Mouse (Mus musculus): ENCODE results near the gene Serpinb9b.

Gene Serpinb9b

GRCm38 (mm10) chr13:33047234-33047633 lies 20.0 kb downstream of the Serpinb9b start:
- DNase-seq (ENCODE audit: low spot score in 2 of 2) = no peak

- DNase-seq (ENCODE audit: low spot score in 2 of 2) = no peak
Observed at GRCm38 (mm10) chr13:33048187-33048586, 21.0 kb downstream of the Serpinb9b start.

GRCm38 (mm10) chr13:33051697-33052096 lies 24.5 kb downstream of the Serpinb9b start:
- DNase-seq (ENCODE audit: low spot score in 2 of 2) = no peak

GRCm38 (mm10) chr13:33063048-33063447 lies 35.8 kb downstream of the Serpinb9b start:
- no peak for DNase-seq (ENCODE audit: low spot score in 2 of 2)

- DNase-seq (ENCODE audit: low spot score in 2 of 2) = no peak
Observed at GRCm38 (mm10) chr13:33067387-33067977, 40.3 kb downstream of the Serpinb9b start.

GRCm38 (mm10) chr13:33068164-33068563 lies 40.9 kb downstream of the Serpinb9b start:
- no peak for DNase-seq (ENCODE audit: low spot score in 2 of 2)

GRCm38 (mm10) chr13:33071776-33072175 lies 44.6 kb downstream of the Serpinb9b start:
- DNase-seq (ENCODE audit: low spot score in 2 of 2) = no peak

- no peak for DNase-seq (ENCODE audit: low spot score in 2 of 2)
Observed at GRCm38 (mm10) chr13:33074029-33074428, 46.8 kb downstream of the Serpinb9b start.

- DNase-seq (ENCODE audit: low spot score in 2 of 2) = no peak
Observed at GRCm38 (mm10) chr13:33076247-33076646, 49.0 kb downstream of the Serpinb9b start.

- DNase-seq (ENCODE audit: low spot score in 2 of 2) = no peak
Observed at GRCm38 (mm10) chr13:33077026-33077685, 49.9 kb downstream of the Serpinb9b start.

- no peak for DNase-seq (ENCODE audit: low spot score in 2 of 2)
Observed at GRCm38 (mm10) chr13:33078056-33078705, 51.0 kb downstream of the Serpinb9b start, which contains the start of gene Serpinb1b. TSS of gene Serpinb1b (plus strand) at chr13:33078575.

- DNase-seq (ENCODE audit: low spot score in 2 of 2) = no peak
Observed at GRCm38 (mm10) chr13:33079391-33079790, 52.2 kb downstream of the Serpinb9b start.

- DNase-seq (ENCODE audit: low spot score in 2 of 2) = no peak
Observed at GRCm38 (mm10) chr13:33080356-33080755, 53.1 kb downstream of the Serpinb9b start.

- DNase-seq (ENCODE audit: low spot score in 2 of 2) = no peak
Observed at GRCm38 (mm10) chr13:33083834-33084233, 56.6 kb downstream of the Serpinb9b start.

- no peak for DNase-seq (ENCODE audit: low spot score in 2 of 2)
Observed at GRCm38 (mm10) chr13:33084975-33085694, 57.9 kb downstream of the Serpinb9b start.

- peak; percentile 14 to 27 for DNase-seq (ENCODE audit: low spot score in 2 of 2)
Observed at GRCm38 (mm10) chr13:33085695-33086432, 58.6 kb downstream of the Serpinb9b start.

GRCm38 (mm10) chr13:33089566-33089965 lies 62.4 kb downstream of the Serpinb9b start:
- DNase-seq (ENCODE audit: low spot score in 2 of 2) = no peak

- peak in 1 of 2 experiments; percentile 11 for DNase-seq (ENCODE audit: low spot score in 2 of 2)
Observed at GRCm38 (mm10) chr13:33090546-33090945, 63.3 kb downstream of the Serpinb9b start.

- no peak for DNase-seq (ENCODE audit: low spot score in 2 of 2)
Observed at GRCm38 (mm10) chr13:33091306-33091705, 64.1 kb downstream of the Serpinb9b start.
